Mouse (Mus musculus) brain, embryonic 18.5 days (tissue): ENCODE results near the gene 2210418O10Rik.
"Not testable (repeated sequence)": the region's sequence is repeated elsewhere in the genome, so short reads cannot be mapped to it uniquely, and the experiment has no call there.

Experiments used
- DNase-seq: peaks from one replicate; pipeline ENCODE4 v3.0.0-alpha.2; 2012; ENCODE audit warnings: low read depth, low spot score

2210418O10Rik gene

DNA sequence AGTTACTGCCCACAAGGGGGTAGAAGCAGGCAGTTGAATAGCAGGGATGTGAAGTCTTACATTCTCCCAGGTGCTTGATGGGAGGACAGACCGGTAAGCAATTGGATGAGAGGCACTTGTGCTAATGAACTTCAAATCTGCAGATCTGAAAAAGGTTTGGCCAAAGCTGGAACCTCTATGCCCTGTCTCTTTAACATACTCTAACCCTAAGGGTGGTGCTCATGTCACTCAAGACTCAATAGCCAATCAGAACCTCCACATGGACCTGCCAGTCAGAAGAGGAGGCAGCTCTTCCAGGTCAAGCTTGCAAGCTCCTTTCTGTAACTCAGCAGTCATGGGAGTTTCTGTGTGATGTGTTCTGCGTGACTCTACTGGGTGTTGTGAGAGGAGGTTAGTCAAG is at the start of gene 2210418O10Rik:
Gene 2210418O10Rik, plus strand, starts transcription at position 301 of the 400 bp plus-strand sequence.
- DNase-seq: not testable (repeated sequence)

DNA sequence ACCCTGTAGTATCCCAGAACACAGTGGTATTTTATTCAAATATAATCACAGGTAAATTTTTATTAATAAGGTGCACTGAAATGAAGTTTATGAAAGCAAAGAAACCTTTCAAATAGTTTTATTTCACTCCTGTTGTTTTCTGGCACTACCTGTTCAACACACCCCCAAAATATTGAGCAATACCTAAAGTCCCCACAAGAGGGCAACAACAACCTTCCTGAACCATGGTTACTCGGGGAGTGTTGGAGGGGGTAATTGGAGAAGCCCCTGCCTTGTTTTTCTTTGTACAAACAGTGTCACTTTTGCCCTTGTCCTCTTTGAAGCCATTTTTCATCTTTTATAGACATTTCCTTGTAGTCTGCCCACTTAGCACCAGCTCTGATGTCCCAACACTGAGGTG is 22.1 kb downstream of the 2210418O10Rik start:
- not testable (repeated sequence) for DNase-seq
